Mouse (Mus musculus): ENCODE measurements around the gene Cdkn2aipnl. TPM values are rescaled to one million over a fixed set of nuclear protein-coding genes. Genes with fewer than 3 reads are reported as not detected.

The Cdkn2aipnl gene
- polyA plus RNA-seq (2014; fragmentation: Illumina TruSeq; extraction: RNeasy Lipid Tissue Mini Kit (QIAGEN cat#74804)) = 60.2 TPM

GRCm38 (mm10) chr11:51967443-51968401, at the start of gene Cdkn2aipnl:
TSS of gene Cdkn2aipnl (plus strand) at chr11:51967661.

GRCm38 (mm10) chr11:52000290-52000962, 33.0 kb downstream of the Cdkn2aipnl start, which contains the start of gene Ube2b:
TSS of gene Ube2b (minus strand) at chr11:52000762.

GRCm38 (mm10) chr11:52003772-52004528, 36.5 kb downstream of the Cdkn2aipnl start, which contains the start of gene Cdkl3:
TSS of gene Cdkl3 (plus strand) at chr11:52004221.

Other genes starting within 250 kb of the Cdkn2aipnl start
- gene Sec24a, start 204.0 kb upstream of the Cdkn2aipnl start, polyA plus RNA-seq (2014; fragmentation: Illumina TruSeq; extraction: RNeasy Lipid Tissue Mini Kit (QIAGEN cat#74804)) = 35.9 TPM
- gene Sar1b, start 204.0 kb upstream of the Cdkn2aipnl start, polyA plus RNA-seq (2014; fragmentation: Illumina TruSeq; extraction: RNeasy Lipid Tissue Mini Kit (QIAGEN cat#74804)) = 194 TPM
- 7.3 TPM for gene Jade2, start 110.0 kb upstream of the Cdkn2aipnl start, polyA plus RNA-seq (2014; fragmentation: Illumina TruSeq; extraction: RNeasy Lipid Tissue Mini Kit (QIAGEN cat#74804))
- gene Ube2b, start 33.1 kb downstream of the Cdkn2aipnl start, polyA plus RNA-seq (2014; fragmentation: Illumina TruSeq; extraction: RNeasy Lipid Tissue Mini Kit (QIAGEN cat#74804)) = 402 TPM
- 17.0 TPM for gene Cdkl3, start 36.6 kb downstream of the Cdkn2aipnl start, polyA plus RNA-seq (2014; fragmentation: Illumina TruSeq; extraction: RNeasy Lipid Tissue Mini Kit (QIAGEN cat#74804))
- 161 TPM for gene Ppp2ca, start 131.0 kb downstream of the Cdkn2aipnl start, polyA plus RNA-seq (2014; fragmentation: Illumina TruSeq; extraction: RNeasy Lipid Tissue Mini Kit (QIAGEN cat#74804))
- gene Olfr1373, start 177.9 kb downstream of the Cdkn2aipnl start, polyA plus RNA-seq (2014; fragmentation: Illumina TruSeq; extraction: RNeasy Lipid Tissue Mini Kit (QIAGEN cat#74804)) = not detected
- not detected for gene Olfr1371, start 246.3 kb downstream of the Cdkn2aipnl start, polyA plus RNA-seq (2014; fragmentation: Illumina TruSeq; extraction: RNeasy Lipid Tissue Mini Kit (QIAGEN cat#74804))

Data from ovary, adult 10 weeks (tissue).